Mouse (Mus musculus): ENCODE measurements around the gene 1700001L19Rik. TPM values are rescaled to one million over a fixed set of nuclear protein-coding genes. Genes with fewer than 3 reads are reported as not detected.

Gene 1700001L19Rik
- total RNA-seq, 2 experiments from 2014 or later = 18.9 to 22.2 TPM

DNA sequence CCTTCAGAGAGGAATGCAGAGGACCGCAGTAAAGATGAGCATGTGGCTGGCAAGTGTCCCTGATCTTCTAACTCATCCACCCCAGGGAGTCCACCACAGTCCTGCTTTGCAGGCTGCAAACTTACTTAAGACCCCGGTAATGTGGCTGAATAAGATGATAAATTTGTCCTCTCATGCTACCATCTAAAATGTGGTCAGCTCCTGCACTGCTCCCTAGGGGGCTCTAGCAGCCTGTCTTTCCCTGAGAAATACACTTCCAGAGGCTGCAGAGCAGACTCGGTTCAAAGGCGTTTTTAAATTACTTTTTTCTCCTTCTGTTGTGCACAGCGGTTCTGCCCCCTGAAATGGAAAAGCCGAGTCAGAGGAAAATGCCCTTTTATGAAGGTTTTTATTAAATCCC is 4.0 kb downstream of the 1700001L19Rik start:
- intact Hi-C loops (cut with DNase I) = loop anchor here (2.0 to 5.0 kb wide), 3 partner anchors 396 to 886 kb away; partner anchors contain the start of gene Adcy2
- peak in 1 of 2 experiments; percentile 46 for DNase-seq (ENCODE audit: low spot score in 2 of 2)

DNA sequence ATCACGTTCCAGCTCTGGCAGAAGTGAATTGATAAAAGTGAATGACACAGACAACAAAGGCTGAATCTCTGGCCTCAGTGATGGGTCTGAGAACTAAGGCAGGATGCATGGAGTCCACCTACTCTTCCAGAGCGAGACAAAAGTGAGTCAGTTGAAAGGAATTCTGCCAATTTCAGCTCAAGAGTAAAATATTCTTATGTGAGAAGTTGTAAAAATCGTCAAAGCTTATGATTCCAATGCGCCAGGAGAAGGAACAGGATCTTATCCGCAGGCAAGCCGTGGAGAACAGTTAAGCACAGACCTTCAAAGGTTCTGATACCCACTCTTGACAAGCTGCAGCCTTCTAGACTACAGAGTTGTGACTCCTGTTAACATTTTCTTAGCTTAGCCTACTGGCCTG is 5.9 kb downstream of the 1700001L19Rik start:
- peak in 1 of 2 experiments; percentile 27 for DNase-seq (ENCODE audit: low spot score in 2 of 2)
- intact Hi-C loops (cut with DNase I) = loop anchor here (5.0 kb wide), 2 partner anchors 394 to 884 kb away; partner anchors contain the start of gene Adcy2

DNA sequence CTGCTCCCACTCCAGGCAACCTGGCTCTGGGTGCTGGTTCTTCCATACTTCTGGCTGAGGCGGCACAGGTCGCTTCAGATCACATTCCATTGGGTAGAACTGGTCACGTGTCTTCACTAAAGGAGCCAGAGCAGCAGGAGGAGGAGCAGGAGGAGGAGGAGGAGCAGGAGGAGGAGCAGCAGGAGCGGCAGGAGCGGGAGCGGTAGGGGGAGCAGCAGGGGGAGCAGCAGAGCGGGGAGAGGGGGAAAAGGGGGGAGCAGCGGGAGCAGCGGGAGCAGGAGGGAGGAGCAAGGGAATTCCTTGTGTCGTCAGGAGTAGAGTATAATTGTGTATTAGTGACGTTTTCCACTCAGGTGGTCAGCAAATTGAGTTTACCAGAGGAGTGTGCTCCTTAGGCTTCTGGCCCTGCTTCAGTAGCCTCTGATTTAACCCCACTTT is 8.5 kb downstream of the 1700001L19Rik start:
- intact Hi-C loops (cut with DNase I) = no loop called here
- DNase-seq (ENCODE audit: low spot score in 2 of 2) = peak in 1 of 2 experiments; percentile 23

DNA sequence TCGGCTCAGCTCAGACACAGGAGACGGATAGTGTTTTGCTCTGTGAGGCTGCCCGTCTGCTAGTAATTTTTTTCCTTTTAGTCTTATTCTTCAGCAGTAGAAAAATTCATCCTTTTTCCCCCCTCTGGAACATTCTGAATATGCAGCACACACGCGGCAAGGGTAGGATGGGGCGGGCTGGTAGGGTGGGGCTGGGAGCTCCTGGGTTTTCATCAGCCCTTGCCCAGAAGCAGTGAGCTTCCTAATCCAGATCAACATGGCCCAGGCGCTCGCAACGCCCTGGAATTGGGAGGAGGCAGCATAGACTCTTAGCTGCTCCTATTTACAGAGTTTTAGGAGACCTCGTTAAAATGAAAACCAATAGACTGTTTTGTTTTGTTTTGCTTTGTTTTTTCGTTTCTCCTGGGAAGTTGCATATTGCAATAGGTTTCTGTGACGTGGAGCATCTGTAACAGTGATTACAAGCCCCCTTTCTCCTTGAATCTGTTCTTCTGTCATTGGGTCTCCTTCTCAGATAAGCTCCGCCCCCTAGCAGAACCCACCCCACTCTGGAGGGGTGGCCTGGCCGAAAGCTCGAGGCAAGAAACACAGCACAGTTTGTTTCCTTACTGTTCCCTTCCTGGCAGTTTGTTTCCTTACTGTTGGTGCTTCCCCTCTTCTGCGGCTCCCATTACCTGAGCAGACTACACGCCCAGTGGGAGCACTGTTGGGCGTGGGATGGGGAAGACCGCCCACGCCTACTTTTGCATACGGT is 10.6 kb downstream of the 1700001L19Rik start:
- intact Hi-C loops (cut with DNase I) = no loop called here
- peak in 1 of 2 experiments; percentile 17 for DNase-seq (ENCODE audit: low spot score in 2 of 2)

DNA sequence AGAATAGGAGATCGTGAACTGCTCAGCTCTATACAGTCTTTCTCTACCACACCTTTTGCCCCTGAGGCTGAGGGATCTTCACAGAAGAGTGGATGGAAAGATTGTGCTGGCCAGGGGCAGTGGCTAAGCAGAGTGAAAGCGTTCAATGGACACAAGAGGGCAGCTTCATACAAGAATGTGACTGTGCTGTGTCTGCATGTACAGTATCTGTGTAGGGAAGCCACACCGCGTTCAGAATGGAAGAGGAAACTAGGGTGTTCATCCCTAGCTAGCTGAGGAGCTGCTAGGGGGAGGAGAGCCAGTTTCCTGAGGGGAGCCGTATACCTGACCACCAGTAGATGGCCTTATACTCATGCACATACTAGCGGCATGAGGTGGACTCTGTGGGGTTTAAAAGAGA is 25.6 kb downstream of the 1700001L19Rik start:
- no peak for DNase-seq (ENCODE audit: low spot score in 2 of 2)
- intact Hi-C loops (cut with DNase I) = loop anchor here (5.0 kb wide), 1 partner anchor 840 kb away; no protein-coding TSS in a partner anchor

DNA sequence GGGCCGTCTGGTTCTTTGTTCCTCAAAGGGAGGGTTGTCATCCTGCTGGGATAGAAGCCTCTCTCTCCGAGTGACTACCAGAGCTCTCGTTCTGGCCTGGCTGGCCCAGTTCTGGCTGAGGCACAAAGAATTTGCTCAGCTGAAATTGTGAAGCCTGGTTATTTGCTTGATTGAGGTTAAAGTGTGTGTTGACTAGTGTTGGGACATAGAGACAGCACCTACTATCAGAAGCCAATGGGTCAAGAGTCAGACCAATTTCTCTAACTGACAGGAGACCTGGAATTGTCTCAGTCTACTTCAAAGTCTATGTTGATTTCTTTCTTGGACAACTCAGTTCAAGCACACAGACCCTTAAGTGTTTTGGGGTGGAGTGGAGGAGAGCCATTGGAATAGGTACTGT is 29.8 kb downstream of the 1700001L19Rik start:
- intact Hi-C loops (cut with DNase I) = no loop called here
- no peak for DNase-seq (ENCODE audit: low spot score in 2 of 2)

DNA sequence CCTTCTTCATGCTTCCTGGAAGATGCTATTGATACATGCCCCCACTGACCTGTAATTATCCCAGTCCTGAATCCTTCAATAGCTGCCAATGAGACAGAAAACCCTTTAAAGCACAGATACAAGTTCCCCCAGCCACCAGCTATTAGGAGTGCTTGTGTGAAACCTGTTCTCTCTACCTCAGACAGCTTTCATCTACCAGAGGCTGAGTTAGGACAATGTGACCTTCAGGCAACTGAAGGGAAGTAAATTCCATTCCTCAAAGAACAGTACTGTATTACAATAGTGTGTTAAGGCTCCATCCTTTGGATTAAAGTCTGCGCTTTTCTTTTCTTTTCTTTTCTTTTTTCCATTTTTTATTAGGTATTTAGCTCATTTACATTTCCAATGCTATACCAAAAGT is 45.6 kb downstream of the 1700001L19Rik start:
- DNase-seq (ENCODE audit: low spot score in 2 of 2) = no peak
- intact Hi-C loops (cut with DNase I) = no loop called here

Other genes starting within 250 kb of the 1700001L19Rik start
- 10 to 100 TPM; 14.3 to 19.3 TPM for gene Mtrr, start 15.3 kb upstream of the 1700001L19Rik start, total RNA-seq (2021)
- gene Fastkd3, start 15.2 kb upstream of the 1700001L19Rik start, total RNA-seq (2021) = 10 to 100 TPM; 14.1 to 15.1 TPM